Mouse (Mus musculus): ENCODE results near the gene Olfr418.

Olfr418 gene

GRCm38 (mm10) chr1:173265701-173266100, at the start of gene Olfr418:
TSS of gene Olfr418 (plus strand) at chr1:173266001.
- TF ChIP-seq GATA4 (IDR thresholded peaks at IDR 0.05; ENCODE audit: insufficient replicate concordance, low read length), result no peak

GRCm38 (mm10) chr1:173216481-173216880, 49.3 kb upstream of the Olfr418 start:
- TF ChIP-seq GATA4 (IDR thresholded peaks at IDR 0.05; ENCODE audit: insufficient replicate concordance, low read length), result no peak

- TF ChIP-seq GATA4 (IDR thresholded peaks at IDR 0.05; ENCODE audit: insufficient replicate concordance, low read length), result no peak
These were observed 38.7 kb upstream of the Olfr418 start, which contains the start of gene Fcer1a for GRCm38 (mm10) chr1:173227081-173227480. TSS of gene Fcer1a (minus strand) at chr1:173227214.

GRCm38 (mm10) chr1:173249888-173250287, 15.9 kb upstream of the Olfr418 start:
- TF ChIP-seq GATA4 (IDR thresholded peaks at IDR 0.05; ENCODE audit: insufficient replicate concordance, low read length), result no peak

- no peak for TF ChIP-seq GATA4 (IDR thresholded peaks at IDR 0.05; ENCODE audit: insufficient replicate concordance, low read length)
These were observed 11.9 kb downstream of the Olfr418 start, which contains the start of gene Mptx2 for GRCm38 (mm10) chr1:173277677-173278076. TSS of gene Mptx2 (minus strand) at chr1:173277777.

GRCm38 (mm10) chr1:173315725-173316124, 49.9 kb downstream of the Olfr418 start:
- no peak for TF ChIP-seq GATA4 (IDR thresholded peaks at IDR 0.05; ENCODE audit: insufficient replicate concordance, low read length)

GRCm38 (mm10) chr1:173317925-173318477, 52.2 kb downstream of the Olfr418 start:
- TF ChIP-seq GATA4 (IDR thresholded peaks at IDR 0.05; ENCODE audit: insufficient replicate concordance, low read length), result no peak

GRCm38 (mm10) chr1:173321593-173322248, 55.9 kb downstream of the Olfr418 start:
- no peak for TF ChIP-seq GATA4 (IDR thresholded peaks at IDR 0.05; ENCODE audit: insufficient replicate concordance, low read length)

- no peak for TF ChIP-seq GATA4 (IDR thresholded peaks at IDR 0.05; ENCODE audit: insufficient replicate concordance, low read length)
These were observed 56.4 kb downstream of the Olfr418 start for GRCm38 (mm10) chr1:173322249-173322627.

Data from liver, adult (tissue).